Mouse (Mus musculus): ENCODE measurements at regions not wholly inside any gene's neighbourhood (a gene's known extent, or its start where the extent isn't known, plus 50 kb on each side); places are given as distances from the start of the nearest gene placed in this dataset.

DNA sequence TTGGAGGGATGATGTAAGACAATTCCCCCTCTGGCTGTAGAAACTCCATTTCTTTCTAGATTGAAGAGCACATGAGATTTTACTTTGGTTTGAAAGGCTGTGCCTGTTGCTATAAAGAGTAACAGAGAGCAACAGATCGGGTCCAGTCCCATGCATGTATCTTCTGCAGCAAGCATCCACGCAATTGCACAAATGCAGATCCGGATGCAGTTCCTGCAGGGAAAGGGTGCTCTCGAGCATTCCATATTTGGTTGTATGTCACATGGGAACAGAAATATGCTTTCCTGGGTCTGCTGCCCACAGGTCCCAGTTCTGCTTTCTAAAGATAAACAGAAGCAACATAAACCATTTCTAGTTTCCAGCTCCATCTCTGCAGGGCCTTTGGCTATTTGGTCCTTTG is 146.0 kb upstream of the Ado start:
- no peaks in the 10 kb centered on the region for H3K36me3 ChIP-seq

DNA sequence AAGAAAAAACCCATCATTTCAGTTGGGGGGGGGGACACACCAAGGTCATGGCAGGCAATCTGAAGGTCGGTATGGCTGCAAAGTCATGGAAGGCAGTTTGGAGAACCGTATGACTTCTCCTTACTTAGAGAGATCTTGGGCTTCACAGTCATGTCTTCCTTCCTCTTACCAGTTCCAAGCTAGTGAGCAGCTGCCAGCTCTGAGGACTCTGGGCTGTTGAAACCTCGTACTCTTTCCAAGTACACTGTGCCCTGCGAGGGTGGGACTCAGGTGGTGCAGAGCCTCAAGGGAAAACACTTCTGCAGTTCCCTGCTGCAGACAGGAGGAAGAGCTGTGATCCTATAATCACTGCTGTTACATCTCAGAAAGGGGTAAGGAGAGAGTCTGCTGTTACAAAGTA is 144.8 kb upstream of the Ado start:
- 75% methylated on average over 4 of the region's 4 CpGs for WGBS
- no peak for ATAC-seq
- Histone ChIP-seq H3K27me3 (replicated peaks) (no peaks in the 10 kb centered on the region), H3K9ac (no peak overlapping the region), H3K4me3 (replicated peaks) (no peak overlapping the region), H3K36me3 (no peaks in the 10 kb centered on the region), H3K4me2 (replicated peaks) (no peak overlapping the region), H3K4me1 (replicated peaks) (no peaks in the 10 kb centered on the region), H3K27ac (no peak overlapping the region), H3K9me3 (no peaks in the 10 kb centered on the region)

More for the DNA sequence above, 146.0 kb upstream of the Ado start:
- 66% methylated on average over 4 of the region's 4 CpGs for WGBS
- no peaks in the 10 kb centered on the region for H3K4me1 ChIP-seq (replicated peaks)
- H3K9me3 ChIP-seq = no peaks in the 10 kb centered on the region
- no peak overlapping the region for H3K9ac ChIP-seq
- no peak overlapping the region for H3K4me2 ChIP-seq (replicated peaks)
- no peaks in the 10 kb centered on the region for H3K27me3 ChIP-seq (replicated peaks)
- no peak for ATAC-seq
- H3K4me3 ChIP-seq (replicated peaks) = no peak overlapping the region
- no peak overlapping the region for H3K27ac ChIP-seq

DNA sequence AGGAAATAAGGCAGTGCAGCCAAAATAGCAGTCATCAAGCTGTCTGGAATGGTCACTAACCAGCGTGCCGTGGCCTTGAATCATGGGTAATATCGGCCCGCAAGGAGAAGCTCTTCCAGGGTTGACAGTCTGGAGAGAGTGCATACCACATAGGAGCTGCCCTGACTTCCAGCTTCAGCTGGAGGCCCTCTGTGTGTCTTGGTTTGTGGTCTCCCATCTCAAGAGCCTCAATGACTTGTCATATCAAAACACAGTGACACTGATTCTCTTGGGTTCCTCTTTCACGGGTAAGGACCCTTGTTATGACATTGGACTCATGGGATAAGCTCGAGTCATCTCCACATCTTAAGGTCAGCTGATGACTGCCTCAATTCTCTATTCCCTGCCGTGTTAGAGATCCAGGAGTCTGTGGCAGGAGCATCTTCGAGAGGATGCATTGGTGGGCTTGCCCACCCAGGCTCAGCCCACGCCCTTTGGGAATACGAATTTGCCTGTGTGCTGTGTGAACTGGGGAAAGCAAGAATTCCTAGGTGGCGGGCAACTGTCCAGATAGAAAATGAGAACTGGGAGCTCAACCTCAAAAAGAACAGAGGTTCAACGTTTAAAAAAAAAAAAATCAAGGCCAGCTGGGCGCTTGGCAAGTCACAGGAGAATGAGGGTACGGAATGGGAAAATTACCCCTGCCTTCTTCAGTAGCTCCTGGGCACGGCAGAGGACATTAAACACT is 141.4 kb upstream of the Ado start:
- H3K4me3 ChIP-seq (replicated peaks) = no peak overlapping the region
- no peak overlapping the region for H3K9ac ChIP-seq
- H3K4me1 ChIP-seq (replicated peaks) = no peaks in the 10 kb centered on the region
- H3K36me3 ChIP-seq = no peaks in the 10 kb centered on the region
- H3K4me2 ChIP-seq (replicated peaks) = no peak overlapping the region
- no peaks in the 10 kb centered on the region for H3K27me3 ChIP-seq (replicated peaks)
- no peak for ATAC-seq
- H3K9me3 ChIP-seq = no peaks in the 10 kb centered on the region
- no peak overlapping the region for H3K27ac ChIP-seq
- WGBS = 88% methylated on average over 15 of the region's 15 CpGs

DNA sequence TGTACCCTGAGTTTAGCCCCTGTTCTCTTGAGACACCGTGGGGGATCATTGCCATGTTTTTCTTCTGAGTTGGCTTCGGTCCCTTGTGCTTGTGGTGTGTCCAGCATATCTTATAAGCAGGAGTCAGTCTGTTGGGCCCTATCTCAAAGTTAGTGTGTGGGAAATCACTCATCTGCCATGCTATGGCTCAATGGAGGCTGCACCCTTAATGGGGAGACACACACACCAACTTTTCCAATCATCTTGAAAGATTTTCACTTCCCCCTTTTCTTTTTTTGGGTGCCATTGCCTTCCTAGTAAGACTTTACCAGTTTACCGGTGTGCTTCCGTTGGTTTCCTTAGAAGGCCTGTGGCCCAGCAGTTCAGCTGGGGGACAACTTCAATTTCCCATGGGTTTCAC is 130.6 kb upstream of the Ado start:
- H3K9ac ChIP-seq = no peak overlapping the region
- H3K4me3 ChIP-seq (replicated peaks) = no peak overlapping the region
- 89% methylated on average over 4 of the region's 4 CpGs for WGBS
- H3K4me2 ChIP-seq (replicated peaks) = no peak overlapping the region
- no peaks in the 10 kb centered on the region for H3K4me1 ChIP-seq (replicated peaks)
- no peaks in the 10 kb centered on the region for H3K9me3 ChIP-seq
- no peaks in the 10 kb centered on the region for H3K36me3 ChIP-seq
- ATAC-seq = no peak
- H3K27me3 ChIP-seq (replicated peaks) = no peaks in the 10 kb centered on the region
- no peak overlapping the region for H3K27ac ChIP-seq

DNA sequence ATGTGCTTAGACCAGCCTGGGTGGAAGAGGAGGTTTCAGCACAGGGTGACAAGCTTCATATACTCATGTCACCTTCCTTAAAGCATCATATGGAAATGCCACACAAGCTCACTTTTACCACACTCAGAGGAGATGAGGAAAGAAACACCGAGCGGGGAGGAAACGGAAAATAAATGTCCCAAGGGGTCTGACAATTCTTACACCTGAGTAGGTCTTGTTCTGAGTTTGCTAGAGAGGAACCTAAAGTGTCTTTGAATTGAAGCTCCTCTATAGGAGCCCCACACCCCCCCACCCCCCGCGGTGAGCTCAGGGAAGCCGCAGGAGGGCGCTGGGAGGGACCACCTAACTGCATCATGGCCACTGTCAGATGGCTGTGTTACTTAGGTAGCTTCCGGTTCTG is 124.7 kb upstream of the Ado start:
- no peaks in the 10 kb centered on the region for H3K4me1 ChIP-seq (replicated peaks)
- 82% methylated on average over 8 of the region's 8 CpGs for WGBS
- H3K9ac ChIP-seq = no peak overlapping the region
- H3K9me3 ChIP-seq = no peaks in the 10 kb centered on the region
- H3K27me3 ChIP-seq (replicated peaks) = no peaks in the 10 kb centered on the region
- H3K4me3 ChIP-seq (replicated peaks) = no peak overlapping the region
- no peak overlapping the region for H3K27ac ChIP-seq
- ATAC-seq = no peak
- H3K36me3 ChIP-seq = no peaks in the 10 kb centered on the region
- no peak overlapping the region for H3K4me2 ChIP-seq (replicated peaks)

DNA sequence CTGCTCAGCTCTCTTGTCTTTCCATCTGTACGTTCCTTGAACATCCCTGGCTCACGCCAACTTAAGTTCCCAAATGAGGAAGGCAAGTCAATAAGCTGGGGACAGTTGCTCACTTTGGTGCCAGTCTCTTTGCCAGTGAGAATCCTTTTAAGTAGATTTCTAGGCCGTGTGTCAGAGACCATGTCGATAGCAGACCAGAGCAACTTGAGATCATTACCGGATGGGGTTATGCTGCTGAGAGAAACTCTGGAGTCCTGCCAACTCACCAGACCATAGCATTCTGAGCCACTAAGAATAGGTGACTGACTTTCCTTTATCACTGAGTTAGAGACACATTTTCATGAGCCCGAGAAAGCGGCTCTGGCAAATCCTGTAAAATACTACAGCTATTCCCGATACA is 123.5 kb upstream of the Ado start:
- H3K4me1 ChIP-seq (replicated peaks) = no peaks in the 10 kb centered on the region
- no peaks in the 10 kb centered on the region for H3K36me3 ChIP-seq
- H3K4me2 ChIP-seq (replicated peaks) = 0 out of 2 replicates have a peak overlapping the region, but pooled peaks have one; percentile 22
- ATAC-seq = no peak
- H3K9ac ChIP-seq = no peak overlapping the region
- H3K9me3 ChIP-seq = no peaks in the 10 kb centered on the region
- no peak overlapping the region for H3K27ac ChIP-seq
- WGBS = 60% methylated on average over 8 of the region's 8 CpGs
- H3K27me3 ChIP-seq (replicated peaks) = no peaks in the 10 kb centered on the region
- H3K4me3 ChIP-seq (replicated peaks) = no peak overlapping the region

DNA sequence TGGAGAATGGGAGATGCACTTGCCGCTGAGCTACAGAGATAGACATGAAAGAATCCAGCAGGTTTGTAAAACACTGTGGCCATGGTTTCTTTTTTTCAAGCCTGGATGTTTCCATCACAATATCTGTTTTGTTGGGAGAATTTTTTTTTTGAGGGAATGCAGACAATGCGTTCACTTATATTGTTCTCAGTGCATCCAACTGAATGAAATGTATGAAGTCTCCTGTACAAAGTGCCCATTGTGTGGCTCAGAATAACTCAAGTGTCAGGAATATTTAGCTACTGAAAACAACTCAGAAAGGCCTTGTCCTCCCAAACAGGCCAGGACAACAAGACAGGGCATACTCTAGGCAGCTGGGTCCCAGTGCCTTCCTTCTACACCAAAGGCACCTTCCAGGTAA is 120.3 kb upstream of the Ado start:
- no peak overlapping the region for H3K9ac ChIP-seq
- no peak overlapping the region for H3K4me3 ChIP-seq (replicated peaks)
- H3K36me3 ChIP-seq = no peaks in the 10 kb centered on the region
- 89% methylated on average over 2 of the region's 2 CpGs for WGBS
- ATAC-seq = no peak
- H3K4me1 ChIP-seq (replicated peaks) = no peaks in the 10 kb centered on the region
- no peaks in the 10 kb centered on the region for H3K27me3 ChIP-seq (replicated peaks)
- no peak overlapping the region for H3K4me2 ChIP-seq (replicated peaks)
- no peak overlapping the region for H3K27ac ChIP-seq
- no peaks in the 10 kb centered on the region for H3K9me3 ChIP-seq

DNA sequence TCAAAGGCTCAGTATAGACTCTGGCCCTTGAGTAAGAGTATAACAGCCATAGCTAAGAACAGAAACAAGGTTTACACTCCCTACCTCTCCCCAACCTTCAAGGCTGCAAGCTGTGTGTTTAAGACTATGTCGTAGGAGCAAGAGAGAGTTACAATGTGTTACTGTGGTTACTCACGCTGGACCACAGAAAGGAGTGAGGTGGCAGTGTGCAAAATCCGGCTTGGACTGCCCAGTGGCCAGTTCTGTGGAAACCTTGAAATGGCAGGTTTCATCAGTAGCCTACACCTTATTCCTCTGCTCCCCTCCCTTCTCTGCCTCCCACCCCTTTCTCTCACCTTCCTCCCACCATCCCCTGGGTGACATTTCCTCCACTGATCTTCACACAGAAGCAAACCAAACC is 114.3 kb upstream of the Ado start:
- Histone ChIP-seq H3K27me3 (replicated peaks) (no peaks in the 10 kb centered on the region), H3K4me2 (replicated peaks) (no peak overlapping the region), H3K4me3 (replicated peaks) (no peak overlapping the region), H3K36me3 (no peaks in the 10 kb centered on the region), H3K9me3 (no peaks in the 10 kb centered on the region), H3K4me1 (replicated peaks) (no peaks in the 10 kb centered on the region), H3K9ac (no peak overlapping the region), H3K27ac (no peak overlapping the region)
- 61% methylated on average over 3 of the region's 3 CpGs for WGBS
- no peak for ATAC-seq

DNA sequence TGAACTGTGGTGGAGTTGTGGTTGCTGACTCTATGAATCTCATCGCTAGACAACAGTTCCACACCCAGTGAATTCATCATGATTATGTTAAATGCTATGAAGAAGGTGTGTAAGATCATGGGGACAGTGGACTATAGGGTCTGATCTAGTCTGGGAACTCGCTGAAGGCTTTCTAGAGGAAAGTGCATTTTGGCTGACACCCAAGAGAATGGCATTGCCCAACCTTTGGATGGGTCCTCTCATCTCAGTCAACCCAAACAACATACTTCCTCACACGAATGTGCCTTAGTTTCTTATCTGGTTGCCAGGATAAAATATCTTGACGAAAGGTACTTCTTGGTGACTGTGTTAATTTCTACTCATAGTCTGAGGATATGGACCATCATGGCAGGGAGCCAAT is 112.9 kb upstream of the Ado start:
- Histone ChIP-seq H3K36me3 (no peaks in the 10 kb centered on the region), H3K4me3 (replicated peaks) (no peak overlapping the region), H3K9me3 (no peaks in the 10 kb centered on the region), H3K9ac (no peak overlapping the region), H3K27ac (no peak overlapping the region), H3K4me1 (replicated peaks) (no peaks in the 10 kb centered on the region), H3K4me2 (replicated peaks) (no peak overlapping the region), H3K27me3 (replicated peaks) (no peaks in the 10 kb centered on the region)
- no peak for ATAC-seq
- 79% methylated on average over 4 of the region's 4 CpGs for WGBS

DNA sequence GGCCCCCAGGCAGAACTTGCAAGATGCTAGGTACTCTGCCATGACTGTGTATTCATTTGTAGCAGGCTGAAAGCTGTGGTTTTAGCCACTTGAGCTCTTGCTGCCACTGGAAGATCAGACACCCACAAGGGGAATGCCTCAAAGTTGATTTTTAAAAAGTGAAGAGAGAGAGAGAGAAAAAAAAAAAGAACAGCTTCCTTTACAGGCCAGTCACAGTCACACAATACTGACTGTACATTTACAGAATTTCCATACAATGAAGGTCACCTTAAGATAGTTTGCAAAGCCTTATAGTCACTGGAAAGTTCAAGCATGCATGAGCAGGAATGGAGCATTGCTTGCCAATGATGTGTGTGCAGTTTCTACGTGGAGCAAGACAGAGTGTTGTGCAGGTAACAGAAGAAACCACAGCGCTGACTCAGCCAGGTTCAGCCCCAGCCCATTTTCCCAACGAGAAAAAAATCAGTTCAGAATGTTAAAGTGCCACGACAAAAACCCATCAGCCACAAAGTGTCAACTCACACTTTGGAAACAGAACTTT is 109.3 kb upstream of the Ado start:
- H3K27ac ChIP-seq = no peak overlapping the region
- no peaks in the 10 kb centered on the region for H3K4me1 ChIP-seq (replicated peaks)
- H3K4me3 ChIP-seq (replicated peaks) = no peak overlapping the region
- ATAC-seq = no peak
- H3K4me2 ChIP-seq (replicated peaks) = no peak overlapping the region
- 70% methylated on average over 4 of the region's 4 CpGs for WGBS
- H3K27me3 ChIP-seq (replicated peaks) = no peaks in the 10 kb centered on the region
- H3K9me3 ChIP-seq = no peaks in the 10 kb centered on the region
- no peaks in the 10 kb centered on the region for H3K36me3 ChIP-seq
- H3K9ac ChIP-seq = no peak overlapping the region

DNA sequence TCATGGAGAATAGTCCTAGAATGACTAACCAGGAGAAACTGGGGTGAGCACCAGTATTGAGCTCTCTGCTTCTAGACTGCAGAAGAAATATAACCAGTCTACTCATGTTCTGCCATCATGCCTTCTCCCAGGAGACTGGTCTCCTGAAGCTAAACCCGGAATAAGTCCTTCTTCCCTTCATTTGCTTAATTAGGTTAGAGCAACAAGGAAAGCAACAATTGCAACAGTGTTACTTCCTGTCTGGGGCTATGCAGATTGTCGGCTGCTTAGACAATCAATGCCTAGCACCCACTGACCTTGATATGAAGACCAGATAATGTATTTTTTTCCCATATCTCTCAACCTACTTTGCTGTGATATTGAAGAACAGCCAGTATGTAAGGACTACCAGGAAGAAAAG is 108.5 kb upstream of the Ado start:
- Histone ChIP-seq H3K27ac (no peak overlapping the region), H3K9ac (no peak overlapping the region), H3K4me2 (replicated peaks) (no peak overlapping the region), H3K36me3 (no peaks in the 10 kb centered on the region), H3K4me1 (replicated peaks) (no peaks in the 10 kb centered on the region), H3K27me3 (replicated peaks) (no peaks in the 10 kb centered on the region), H3K9me3 (no peaks in the 10 kb centered on the region), H3K4me3 (replicated peaks) (no peak overlapping the region)
- ATAC-seq = no peak
- WGBS = 80% methylated on average over 2 of the region's 2 CpGs

DNA sequence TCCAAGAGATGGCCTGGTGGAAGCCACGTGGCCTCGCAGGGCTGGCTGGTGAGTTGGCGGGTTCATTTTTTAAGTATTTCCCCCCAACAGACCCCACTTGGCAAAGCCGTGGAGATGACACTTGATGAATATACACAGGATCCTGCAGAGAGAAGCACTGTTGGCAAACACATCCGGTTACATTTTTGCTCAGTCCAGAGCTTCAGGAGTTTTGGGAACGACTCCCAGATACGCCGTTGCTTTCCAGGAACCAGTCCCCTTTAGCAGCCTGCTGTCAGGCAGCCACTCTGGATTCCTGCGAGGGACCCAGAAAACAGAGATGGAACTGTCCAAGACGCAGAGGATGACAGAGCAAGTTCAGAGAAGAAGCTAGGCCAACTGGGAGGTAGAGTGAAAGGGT is 105.8 kb upstream of the Ado start:
- Histone ChIP-seq H3K4me2 (replicated peaks) (no peak overlapping the region), H3K4me3 (replicated peaks) (no peak overlapping the region), H3K27me3 (replicated peaks) (no peaks in the 10 kb centered on the region), H3K9ac (no peak overlapping the region), H3K36me3 (no peaks in the 10 kb centered on the region), H3K9me3 (no peaks in the 10 kb centered on the region), H3K4me1 (replicated peaks) (no peaks in the 10 kb centered on the region), H3K27ac (no peak overlapping the region)
- 52% methylated on average over 10 of the region's 10 CpGs for WGBS
- ATAC-seq = no peak

DNA sequence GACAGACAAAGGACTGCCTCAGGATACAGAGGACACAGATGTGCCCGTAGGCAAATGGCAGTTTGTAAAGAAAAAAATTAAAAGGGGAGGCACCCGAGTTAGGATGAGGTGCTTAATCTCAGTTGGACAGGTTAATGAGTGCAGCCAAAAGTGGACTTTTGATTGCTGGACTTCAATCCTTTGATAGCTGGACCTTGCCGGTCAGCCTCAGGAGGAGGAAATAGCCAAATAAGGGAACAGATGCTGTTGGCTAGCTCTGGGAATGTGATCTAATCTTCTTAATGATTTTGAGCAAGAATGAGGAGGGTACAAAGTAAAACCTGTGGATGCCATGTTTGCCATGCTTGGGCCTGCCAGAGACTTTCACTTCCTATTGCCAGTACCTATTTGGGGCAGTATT is 103.5 kb upstream of the Ado start:
- Histone ChIP-seq H3K36me3 (no peaks in the 10 kb centered on the region), H3K4me1 (replicated peaks) (no peaks in the 10 kb centered on the region), H3K27ac (no peak overlapping the region), H3K27me3 (replicated peaks) (no peaks in the 10 kb centered on the region), H3K4me2 (replicated peaks) (no peak overlapping the region), H3K4me3 (replicated peaks) (no peak overlapping the region), H3K9ac (no peak overlapping the region), H3K9me3 (no peaks in the 10 kb centered on the region)
- ATAC-seq = no peak
- WGBS = 63% methylated on average over 3 of the region's 3 CpGs
